Mouse (Mus musculus) CD4-positive naive resting alpha-beta T cell, adult 76 days (primary cell): ENCODE measurements around the gene M1ap. TPM values are rescaled to one million over a fixed set of nuclear protein-coding genes. Genes with fewer than 3 reads are reported as not detected.

Source experiments
- total RNA-seq: library from RNA; stranded (reverse); gene quantifications from one replicate; pipeline ENCODE4 v1.2.4, GENCODE M21; 2023

Gene M1ap
- not detected for total RNA-seq

DNA sequence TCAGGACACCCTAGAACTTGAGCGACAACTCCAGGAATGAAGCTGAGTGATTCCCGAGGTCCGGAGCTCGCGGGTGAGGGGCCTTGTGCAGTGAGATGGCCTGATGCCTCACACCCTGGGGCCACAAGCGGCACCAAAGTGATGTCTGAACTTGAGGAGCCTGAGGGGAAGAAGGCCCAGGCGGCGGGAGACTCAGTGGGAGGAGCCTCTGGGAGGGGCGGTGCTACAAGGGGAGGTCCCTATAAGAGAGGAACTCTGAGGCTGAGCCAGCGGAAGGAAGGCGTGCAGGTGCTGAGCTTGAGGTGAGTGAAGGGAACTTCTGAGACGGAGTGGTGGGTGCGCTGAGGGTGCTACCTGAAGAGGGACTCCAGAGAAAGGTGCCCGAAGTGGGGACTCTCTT is at the start of gene M1ap:
Gene M1ap (plus strand): TSS at position 252 of the 400 bp plus-strand sequence.

DNA sequence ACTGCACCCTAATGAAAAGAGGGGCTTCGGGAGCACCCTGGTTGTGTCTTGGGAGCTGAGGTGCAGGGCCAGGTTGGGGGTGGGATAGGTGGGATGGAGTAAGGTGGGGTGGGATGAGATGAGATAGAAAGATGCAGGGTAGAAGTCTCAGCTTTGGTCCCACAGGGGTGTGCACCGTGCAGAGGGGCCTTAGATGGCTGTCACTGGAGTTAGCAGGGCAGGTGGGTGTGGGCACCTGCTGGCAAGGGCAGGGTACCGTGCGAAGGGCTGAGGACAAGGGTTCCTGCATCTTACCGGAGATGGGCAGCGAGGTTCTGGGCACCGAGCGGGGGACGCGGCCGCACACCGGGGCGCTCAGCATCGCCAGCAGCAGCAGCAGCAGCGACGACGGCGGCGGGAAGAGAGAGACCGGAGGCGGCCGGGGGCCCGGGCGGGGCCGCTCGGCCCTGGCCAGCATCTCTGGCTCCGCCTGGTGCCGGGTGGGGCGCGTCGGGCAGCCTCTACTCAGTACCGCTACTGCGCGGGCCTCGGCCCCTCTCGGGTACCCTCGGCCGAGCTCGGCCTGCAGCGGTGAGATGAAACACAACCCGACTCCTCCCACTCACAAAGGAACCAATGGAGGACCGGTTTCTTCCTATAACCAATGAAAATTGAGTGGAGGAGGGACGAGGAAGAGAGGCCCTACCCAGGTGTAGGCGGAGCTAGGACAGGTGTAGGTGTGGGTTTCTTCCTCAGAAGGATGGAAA is 7.4 kb upstream of the M1ap start, which contains the start of gene Sema4f:
Gene Sema4f (minus strand): TSS at position 603 of the 746 bp plus-strand sequence.

DNA sequence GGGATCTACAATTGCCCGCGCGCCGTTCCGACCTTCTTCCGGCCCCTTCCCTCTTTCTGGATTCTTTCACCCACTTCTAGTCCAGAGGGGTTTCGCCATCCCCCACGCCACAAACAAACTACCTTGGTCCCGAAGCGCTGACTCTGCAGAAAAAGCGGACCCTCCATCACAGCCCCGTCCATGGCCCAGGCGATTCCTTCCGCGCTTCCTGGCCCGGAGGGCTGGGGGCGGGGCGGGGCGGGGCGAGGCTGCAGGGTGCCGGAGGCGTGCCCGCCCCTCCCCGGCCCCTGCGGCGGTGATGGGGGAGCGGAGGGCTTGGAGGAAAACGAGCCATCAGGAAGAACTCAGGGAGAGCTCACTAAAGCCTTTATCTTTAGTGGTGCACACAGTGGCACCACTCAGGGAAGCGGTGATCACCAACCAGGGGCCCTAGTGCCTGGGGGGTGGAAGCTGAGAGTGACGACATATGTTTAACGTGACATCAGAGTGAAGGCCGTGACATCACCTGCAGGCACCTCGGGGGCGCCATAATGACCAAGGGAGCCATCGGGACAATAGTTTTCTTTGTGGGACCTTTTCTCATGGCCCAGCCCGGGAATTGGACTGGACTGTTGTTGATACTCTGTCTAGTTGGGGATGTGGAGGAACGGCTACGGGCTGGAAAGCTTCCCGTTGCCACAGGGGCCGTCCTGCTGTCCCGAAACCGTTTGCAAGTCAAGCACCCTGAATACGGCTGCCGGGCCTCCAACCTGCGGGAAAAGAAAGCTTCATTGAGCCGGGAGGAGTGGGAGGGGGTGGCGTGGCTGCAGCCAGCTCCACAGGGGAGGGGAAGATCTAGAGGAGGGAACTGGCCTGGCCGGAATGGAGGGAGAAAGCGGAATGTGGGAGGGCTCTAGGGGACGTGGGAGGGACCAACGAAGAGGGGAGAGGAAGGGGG is 86.8 kb downstream of the M1ap start, which contains the start of the genes Dok1 and Loxl3:
Gene Dok1 (minus strand): TSS at position 223 of the 937 bp plus-strand sequence.
Gene Loxl3 (plus strand): TSS at position 925 of the 937 bp plus-strand sequence.

DNA sequence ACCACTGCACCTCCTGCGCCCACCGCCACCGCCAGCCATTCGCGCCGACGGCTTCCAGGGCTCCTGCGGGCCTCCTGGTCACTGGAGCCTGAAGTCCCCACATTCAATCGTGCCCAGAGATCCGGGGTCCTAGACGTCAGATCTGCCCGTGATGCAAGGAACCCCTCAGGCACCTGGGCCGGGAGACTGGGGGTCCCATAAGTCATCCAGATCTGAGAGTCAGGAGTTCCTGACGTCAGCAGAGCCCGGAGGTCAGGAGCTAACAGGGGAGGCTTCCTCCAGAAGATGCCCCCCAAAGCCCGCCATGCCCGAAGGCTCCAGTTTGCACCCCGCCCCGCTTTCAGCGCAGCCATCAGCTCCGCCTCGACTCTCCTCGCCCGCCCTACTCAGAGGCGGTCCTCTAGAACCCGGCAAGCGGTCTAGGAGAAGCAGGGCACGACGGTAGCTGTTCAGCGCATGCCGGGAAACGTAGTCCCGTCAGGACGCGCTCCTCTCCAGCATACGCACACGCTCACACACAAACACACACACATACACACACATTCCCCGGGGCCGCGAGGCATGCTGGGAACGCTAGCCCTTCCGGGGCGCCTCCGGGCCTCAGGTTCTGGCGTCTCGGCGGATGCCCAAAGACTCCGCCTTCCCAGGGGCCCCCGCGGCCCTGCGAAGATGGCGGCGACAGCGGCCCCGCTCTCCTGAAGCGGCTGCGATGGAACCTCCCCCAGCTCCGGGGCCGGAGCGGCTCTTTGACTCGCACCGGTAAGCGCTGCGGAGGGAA is 107.6 kb downstream of the M1ap start, which contains the start of gene Aup1:
Gene Aup1 (plus strand): TSS at position 448 of the 778 bp plus-strand sequence.

DNA sequence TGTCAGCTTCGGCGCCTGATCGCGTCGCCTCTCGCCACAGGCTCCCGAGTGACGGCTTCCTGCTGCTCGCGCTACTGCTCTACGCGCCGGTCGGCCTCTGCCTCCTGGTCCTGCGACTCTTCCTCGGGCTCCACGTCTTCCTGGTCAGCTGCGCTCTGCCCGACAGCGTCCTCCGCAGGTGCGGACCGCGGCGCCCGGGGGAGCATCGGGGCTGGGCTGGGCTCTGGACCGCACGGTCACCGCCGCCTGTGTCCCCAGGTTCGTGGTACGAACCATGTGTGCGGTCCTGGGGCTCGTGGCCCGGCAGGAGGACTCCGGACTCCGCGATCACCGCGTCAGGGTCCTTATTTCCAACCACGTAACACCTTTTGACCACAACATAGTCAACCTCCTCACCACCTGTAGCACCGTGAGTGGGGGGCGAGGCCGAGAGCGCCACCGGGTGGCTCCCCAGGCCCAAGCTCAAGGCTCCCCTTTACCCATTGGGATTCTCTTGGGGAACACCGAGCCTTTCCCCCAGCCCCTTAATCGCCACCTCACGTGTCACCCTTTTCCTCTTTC is 108.2 kb downstream of the M1ap start, which contains the start of gene Htra2:
Gene Htra2 (minus strand): TSS at position 403 of the 561 bp plus-strand sequence.

DNA sequence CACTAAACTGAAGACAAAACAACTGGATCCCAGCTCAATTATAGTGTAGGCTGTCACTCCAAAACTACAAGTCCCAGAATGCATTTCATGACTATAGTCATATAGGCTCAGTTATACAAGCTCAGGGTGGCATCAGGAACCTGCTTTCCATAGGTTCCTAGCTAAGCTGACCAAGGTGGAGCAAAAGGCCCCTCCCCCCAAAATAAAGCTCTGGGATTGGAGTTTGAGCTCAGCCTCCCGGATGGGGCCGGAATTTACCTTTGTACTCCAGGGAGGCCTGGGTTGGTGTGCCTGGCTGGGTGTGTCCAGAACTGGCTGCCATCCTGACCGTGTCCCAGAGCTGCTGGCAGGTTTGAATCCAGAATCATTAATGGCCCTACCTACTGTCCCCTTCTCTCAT is 111.1 kb downstream of the M1ap start, which contains the start of gene Dqx1:
Gene Dqx1 (plus strand): TSS at position 55 of the 400 bp plus-strand sequence.

DNA sequence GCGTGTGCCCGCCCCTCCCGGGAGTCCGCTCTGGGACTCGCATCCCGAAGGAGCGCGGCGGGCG is 123.4 kb downstream of the M1ap start, which contains the start of gene Tlx2:
Gene Tlx2 (minus strand): TSS at position 47 of the 64 bp plus-strand sequence.

DNA sequence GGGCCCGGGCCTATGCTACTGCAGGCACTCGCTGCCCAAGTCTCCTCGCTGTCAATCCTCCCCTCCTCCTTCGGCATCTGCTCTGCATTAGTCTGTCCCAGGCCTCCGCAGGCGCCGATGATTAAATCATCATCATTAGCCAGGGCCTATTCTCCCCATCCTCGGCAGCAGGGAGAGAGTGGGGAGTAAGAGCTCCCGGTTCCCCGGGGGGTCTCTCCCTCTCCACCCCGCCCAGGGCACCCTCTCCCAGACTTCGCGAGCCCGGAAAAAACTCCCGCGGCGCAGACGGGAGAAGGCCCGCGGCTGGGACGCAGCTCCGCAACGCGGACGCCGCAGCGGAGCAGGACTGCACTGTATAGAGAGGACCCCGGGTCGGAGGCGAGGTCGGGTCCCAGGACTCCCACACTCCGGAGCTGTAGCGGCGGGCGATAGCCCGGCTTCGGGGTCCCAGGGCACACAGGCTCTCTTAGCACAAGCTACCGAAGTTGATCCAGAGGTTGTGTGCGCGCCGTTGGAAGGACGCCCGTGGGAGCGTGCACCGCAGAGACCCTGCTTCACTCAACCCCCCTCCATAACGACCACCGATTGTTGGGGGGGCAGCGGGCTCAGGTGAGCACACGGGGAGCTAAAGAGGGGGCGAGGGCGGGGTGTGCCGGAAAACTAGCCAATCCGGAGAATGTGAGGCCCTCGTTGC is 131.1 kb downstream of the M1ap start, which contains the start of gene Pcgf1:
Gene Pcgf1 (plus strand): TSS at position 240 of the 694 bp plus-strand sequence.

Other genes starting within 250 kb of the M1ap start
- 71.2 TPM for gene Pole4, start 241.5 kb upstream of the M1ap start, total RNA-seq
- gene Hk2, start 172.4 kb upstream of the M1ap start, total RNA-seq = 2.8 TPM
- gene Sema4f, start 7.1 kb upstream of the M1ap start, total RNA-seq = 17.1 TPM
- 13.2 TPM for gene Dok1, start 86.6 kb downstream of the M1ap start, total RNA-seq
- gene Loxl3, start 87.3 kb downstream of the M1ap start, total RNA-seq = not detected
- 376 TPM for gene Aup1, start 107.6 kb downstream of the M1ap start, total RNA-seq
- gene Htra2, start 108.4 kb downstream of the M1ap start, total RNA-seq = 25.8 TPM
- gene Dqx1, start 110.9 kb downstream of the M1ap start, total RNA-seq = 11.6 TPM
- not detected for gene Tlx2, start 123.4 kb downstream of the M1ap start, total RNA-seq
- gene Pcgf1, start 131.0 kb downstream of the M1ap start, total RNA-seq = 20.6 TPM
- not detected for gene Lbx2, start 139.5 kb downstream of the M1ap start, total RNA-seq
- 10.7 TPM for gene Ccdc142, start 154.7 kb downstream of the M1ap start, total RNA-seq
- 6.1 TPM for gene Gm42688, start 154.7 kb downstream of the M1ap start, total RNA-seq
- 24.3 TPM for gene Mrpl53, start 162.1 kb downstream of the M1ap start, total RNA-seq
- 38.4 TPM for gene Mogs, start 168.6 kb downstream of the M1ap start, total RNA-seq
- gene Wbp1, start 174.7 kb downstream of the M1ap start, total RNA-seq = 37.7 TPM
- 25.4 TPM for gene Ino80b, start 178.5 kb downstream of the M1ap start, total RNA-seq
- gene Rtkn, start 188.6 kb downstream of the M1ap start, total RNA-seq = not detected
- not detected for gene Wdr54, start 209.5 kb downstream of the M1ap start, total RNA-seq
- gene 1700003E16Rik, start 209.5 kb downstream of the M1ap start, total RNA-seq = not detected
- gene Dctn1, start 219.0 kb downstream of the M1ap start, total RNA-seq = 85.3 TPM